Mouse (Mus musculus): ENCODE results near the gene Lrrc20.

GRCm38 (mm10) chr10:61602283-61603033 lies 126.9 kb downstream of the Lrrc20 start:
- TF ChIP-seq CTCF (IDR thresholded peaks at IDR 0.05; ENCODE audit: low read depth), result peak; percentile 78
- TF ChIP-seq EP300 (IDR thresholded peaks at IDR 0.05; ENCODE audit: low read depth), result no peak

All from liver, embryonic 14.5 days (tissue).